Mouse (Mus musculus) thymus, adult 2 months (tissue): ENCODE measurements around the gene Sele.

Source experiments
- CTCF ChIP-seq: fragments of 200-500 bp; IDR thresholded peaks from 2 replicates; pipeline ENCODE4 v1.5.1; 2012; ENCODE audit warnings: mild to moderate bottlenecking, control low read depth, low read length, moderate library complexity, borderline replicate concordance; ENCODE audit not compliant: control insufficient read depth, poor library complexity, insufficient read depth; ENCODE audit errors: extremely low read depth
- POLR2A ChIP-seq: fragments of 200-500 bp; IDR thresholded peaks from 2 replicates; pipeline ENCODE4 v1.6.1; 2012; ENCODE audit warnings: mild to moderate bottlenecking, low read length, control low read depth, moderate library complexity; ENCODE audit not compliant: control insufficient read depth, poor library complexity, insufficient read depth; ENCODE audit errors: extremely low read depth

DNA sequence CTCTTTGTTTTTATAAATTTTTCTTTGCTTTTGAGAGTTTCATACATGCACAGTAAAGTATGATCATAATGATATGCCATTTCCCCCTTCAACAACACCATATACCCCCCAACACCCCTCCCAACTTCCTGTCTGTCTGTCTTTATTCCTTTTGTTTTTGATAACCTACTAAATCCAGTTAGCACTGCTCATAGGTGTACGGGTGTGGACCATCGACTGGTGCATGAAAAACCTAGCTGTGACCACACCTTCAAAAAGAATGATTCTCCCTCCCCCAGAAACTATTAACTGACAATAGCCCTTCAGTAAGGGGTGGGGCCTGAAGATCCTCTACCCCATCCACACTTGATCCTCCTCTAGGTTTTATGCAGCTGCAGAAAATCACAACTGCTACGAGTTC, 15.7 kb downstream of the Sele start:
- TF ChIP-seq POLR2A (no peak), CTCF (no peak)
